Mouse (Mus musculus) left cerebral cortex, adult 8-10 months (tissue): Measurements from ENCODE around the gene Tac2. TPM values are rescaled to one million over a fixed set of nuclear protein-coding genes. Genes with fewer than 3 reads are reported as not detected.
A peak's percentile ranks its signal among the peaks of the same experiment; 100 is the strongest.

Source experiments
- DNase-seq, 2 experiments: peaks; one replicate each; pipeline ENCODE4 v3.0.0; 2022; ENCODE audit warnings: low spot score in 2 of 2
- total RNA-seq, 4 experiments: library from RNA; stranded (reverse); gene quantifications; 2 replicates each; pipeline ENCODE4 v1.2.4; 2022

Gene Tac2
- total RNA-seq, 4 experiments from 2014 or later = 13.0 to 20.5 (median 16.5) TPM

DNA sequence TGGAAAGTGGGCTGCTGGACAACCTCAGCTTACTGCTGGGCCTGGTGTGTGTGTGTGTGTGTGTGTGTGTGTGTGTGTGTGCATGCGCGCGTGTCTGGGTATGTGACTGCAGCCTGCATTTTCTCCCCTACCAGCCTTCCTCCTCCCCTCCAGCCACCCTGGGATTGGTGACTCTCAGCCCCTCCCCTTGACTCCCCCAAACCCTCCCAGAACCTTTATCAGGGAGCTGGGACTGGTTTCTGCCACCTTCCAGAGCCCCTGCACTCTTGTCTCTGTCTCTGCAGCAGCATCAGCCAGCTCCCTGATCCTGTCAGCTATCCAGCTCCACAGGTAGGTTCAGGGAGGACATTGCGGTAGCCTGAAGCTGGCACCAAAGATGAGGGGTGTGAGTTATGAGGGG is 858 bp downstream of the Tac2 start:
- no peak for DNase-seq

DNA sequence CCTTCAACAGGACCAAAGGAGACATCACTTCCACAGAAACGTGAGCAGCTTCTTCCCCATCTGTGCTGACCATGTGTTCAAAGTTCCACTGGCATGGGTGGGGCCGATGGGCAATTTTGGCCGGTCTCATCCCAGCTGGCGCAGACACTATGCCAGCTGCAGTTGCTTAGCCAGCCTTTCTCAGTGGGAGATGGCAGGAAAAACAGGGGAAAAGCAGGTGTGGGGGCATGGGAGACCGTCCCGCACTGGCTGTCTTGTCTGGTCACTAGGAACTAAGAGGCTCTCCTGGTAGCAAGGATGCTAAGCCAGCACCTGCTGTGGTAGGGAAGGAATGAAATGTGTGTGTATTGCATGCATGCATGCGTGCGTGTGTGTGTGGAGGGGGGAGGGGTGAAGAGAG is 4.2 kb downstream of the Tac2 start:
- no peak for DNase-seq

DNA sequence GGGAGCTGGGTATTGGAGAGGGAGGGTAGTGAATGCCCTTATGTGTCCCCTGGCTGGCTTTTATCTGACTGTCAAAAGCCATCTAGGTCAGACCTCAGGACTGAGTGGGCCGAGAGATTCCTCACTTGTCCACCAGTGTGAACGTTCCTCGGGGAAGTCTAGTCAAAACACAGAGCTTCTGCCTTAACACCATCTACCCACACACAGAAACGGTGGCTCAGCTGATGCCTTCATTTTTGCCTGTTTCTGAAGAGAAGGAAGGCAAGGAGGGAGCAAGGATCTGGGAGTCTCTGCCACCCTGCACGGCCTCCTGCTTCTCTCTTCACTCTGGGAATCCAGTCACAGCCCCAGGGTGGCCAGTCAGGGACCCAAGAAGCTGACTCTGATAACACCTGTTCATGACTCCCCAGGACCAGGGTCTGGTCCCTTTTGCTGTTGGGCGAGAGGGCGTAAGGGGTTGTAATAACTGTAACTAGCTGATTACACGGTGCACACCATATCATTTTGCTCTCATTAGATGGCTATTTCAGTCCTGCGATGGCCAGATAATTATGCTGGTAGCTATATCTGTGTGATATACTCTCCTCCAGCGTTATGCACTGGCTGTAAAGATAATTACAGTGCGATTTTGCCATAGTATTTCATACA is 6.1 kb downstream of the Tac2 start:
- no peak for DNase-seq

DNA sequence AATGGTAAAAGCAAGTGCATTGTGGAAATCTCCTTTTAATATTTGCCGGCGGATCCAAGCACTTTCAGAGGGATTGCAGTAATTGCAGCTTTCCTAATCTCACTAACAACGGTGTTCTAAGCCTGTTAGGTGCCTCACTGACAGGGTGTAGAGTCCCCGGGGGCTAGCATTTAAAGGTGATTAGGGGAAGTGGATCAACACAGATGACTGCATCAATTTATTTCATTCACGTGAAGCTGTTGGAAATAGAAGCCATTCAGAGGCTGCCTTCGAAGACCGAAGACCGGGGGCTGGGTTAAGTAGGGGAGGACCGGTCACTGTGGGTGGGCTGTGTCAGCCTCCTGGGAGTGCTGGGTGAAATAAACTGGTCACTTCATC is 6.6 kb downstream of the Tac2 start:
- no peak for DNase-seq

DNA sequence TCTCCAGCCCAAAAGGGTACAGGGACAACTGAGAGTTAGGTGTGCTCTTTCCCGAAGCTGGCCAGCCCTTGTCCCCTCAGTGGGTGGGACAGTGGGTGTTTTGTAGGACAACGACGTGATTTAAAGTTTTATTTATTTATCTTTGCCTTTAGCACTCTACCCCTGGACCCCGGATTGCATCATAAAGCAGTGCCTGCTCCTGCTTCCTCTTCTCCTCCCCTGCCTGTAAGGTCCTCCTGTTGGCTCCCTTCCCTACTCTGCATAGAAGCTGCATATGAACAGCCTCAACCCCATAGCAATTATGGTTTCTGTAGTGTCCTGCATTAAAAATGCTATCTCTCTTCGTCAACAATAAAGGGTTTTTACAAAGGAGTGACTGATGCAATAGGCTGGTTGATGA is 7.1 kb downstream of the Tac2 start:
- DNase-seq = no peak

DNA sequence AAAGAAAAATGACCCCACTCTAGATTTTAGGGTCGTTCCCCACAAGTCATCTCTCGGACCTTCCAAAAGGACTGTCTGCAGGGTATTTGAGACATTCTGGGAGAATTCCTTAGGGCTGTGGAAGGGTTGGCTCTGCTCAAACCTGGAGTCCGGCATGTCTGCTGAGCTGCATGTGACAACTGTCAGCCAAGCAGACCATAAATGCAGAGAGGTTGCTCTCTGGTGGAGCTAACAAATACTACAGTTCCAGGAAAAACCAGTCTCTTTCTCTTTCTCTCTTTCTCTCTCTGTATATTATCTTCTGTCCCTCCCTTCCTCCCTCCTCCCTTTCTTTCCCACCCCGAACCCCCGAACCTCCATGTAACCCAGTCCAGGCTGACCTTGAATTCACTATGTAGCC is 10.2 kb downstream of the Tac2 start:
- DNase-seq = no peak

DNA sequence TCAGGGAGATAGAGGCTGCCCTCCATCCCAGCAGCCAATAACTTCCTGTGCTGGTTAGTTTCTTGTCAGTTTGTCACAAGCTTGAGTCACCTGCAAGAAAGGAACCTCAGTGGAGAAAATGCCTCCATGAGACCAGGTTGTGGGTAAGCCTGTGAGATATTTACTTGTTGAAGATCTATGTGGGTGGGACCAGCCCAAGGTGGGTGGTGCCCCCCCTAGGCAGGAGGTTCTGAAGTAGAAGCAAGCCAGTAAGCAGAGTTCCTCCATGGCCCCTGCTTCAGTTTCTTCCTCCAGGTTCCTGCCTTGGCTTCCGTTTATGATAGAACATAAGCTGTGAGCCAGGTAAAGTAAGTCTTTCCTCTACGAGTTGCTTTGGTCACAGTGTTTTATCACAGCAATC is 12.0 kb downstream of the Tac2 start:
- no peak for DNase-seq

DNA sequence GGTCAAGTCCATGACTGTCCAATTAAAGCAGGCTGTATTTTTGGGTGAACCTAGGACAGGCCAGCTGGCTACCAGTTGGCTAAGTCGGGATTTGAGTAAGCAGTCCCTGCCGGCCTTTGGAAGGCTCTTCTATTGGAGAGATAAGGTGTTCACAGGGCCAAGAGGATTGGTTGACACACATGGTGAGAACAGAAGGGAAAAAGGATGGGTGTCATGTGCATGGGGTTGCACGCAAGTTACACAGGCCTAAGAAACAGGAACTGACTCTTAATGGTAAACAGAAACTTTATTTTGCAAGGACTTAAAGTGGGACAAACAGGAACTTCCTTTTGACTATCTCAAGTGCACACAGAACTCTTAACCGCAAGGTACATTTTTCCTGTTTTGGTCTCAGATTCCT is 12.6 kb downstream of the Tac2 start:
- no peak for DNase-seq

DNA sequence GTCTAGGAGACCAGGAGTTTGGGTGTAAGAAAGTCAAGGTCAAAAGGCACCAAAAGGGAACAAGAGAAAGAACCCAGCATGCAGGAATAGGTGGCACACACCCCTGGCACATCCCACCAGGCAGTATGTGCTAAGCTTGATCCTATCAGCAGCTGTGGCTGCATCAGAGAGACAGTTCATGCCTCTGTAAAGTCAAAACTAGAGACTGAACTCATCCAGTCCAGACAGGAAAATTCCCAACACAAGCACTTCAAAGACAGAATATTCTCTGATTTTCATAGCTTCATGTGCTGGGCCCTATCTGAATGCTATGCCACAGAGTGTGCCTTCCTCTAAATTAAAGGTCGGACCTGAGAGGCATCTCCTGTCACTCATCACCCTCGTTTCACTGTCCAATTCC is 13.3 kb downstream of the Tac2 start:
- no peak for DNase-seq

DNA sequence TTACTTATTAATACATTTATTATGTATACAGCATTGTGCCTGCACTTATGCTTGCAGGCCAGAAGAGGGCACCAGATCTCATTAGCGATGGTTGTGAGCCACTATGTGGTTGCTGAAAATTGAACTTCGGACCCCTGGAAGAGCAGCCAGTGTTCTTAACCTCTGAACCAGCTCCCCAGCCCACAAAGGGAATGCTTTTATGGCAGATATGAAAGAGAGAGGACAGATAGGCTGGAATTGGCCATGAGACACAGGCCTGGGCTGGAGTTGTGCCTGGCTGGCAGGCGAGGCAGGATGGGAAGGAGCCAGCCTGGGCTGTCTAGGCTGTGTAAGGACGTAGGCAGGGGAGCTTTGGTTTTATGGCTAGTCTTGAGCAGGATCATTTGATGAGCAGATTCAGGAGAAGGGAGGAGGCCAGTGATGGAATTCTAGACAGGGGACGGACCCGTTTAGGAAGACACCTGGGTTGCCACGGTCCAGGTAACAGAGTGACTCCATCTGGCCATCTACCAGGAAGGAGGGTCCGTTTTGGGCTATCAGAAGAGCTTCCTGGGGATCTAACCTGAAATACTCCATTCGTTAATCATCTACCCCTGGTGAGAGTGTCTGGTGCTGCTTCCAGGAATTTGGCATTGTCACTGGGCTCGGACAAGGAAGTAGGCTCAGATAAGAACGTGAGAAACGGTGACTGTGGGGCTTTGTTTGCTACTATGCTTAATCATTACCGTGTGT is 14.0 kb downstream of the Tac2 start:
- no peak for DNase-seq

DNA sequence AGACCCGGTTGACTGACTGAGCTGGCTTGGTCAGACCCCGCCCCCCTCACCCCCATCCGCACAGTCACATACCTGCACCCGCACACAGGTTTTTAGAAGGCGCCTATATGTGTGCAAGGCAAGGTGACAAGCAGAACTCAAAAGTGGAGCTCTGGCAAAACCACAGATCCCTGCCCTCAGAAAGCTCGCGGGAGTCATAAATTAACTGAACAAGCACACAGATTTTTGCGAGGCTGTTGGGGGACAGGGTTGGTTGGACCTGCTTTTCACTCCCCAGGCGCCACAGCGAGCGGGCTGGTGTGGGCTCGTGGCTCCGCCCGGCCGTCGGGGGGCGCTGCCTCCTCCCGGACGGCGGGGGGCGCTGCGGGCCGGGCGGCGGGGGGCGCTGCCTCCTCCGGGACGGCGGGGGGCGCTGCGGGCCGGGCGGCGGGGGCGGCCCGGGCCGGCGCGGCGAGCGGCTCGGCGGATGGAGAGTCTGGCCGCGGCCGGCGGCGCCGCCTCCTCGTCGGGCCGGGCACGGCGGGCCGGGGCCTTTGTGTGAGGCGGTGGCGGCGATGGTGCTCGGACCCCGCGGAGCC is 14.9 kb downstream of the Tac2 start, which contains the start of gene Zbtb39:
TSS of gene Zbtb39 (plus strand) at position 456 of the 578 bp plus-strand sequence.
- peak; percentile 37 to 47 for DNase-seq

DNA sequence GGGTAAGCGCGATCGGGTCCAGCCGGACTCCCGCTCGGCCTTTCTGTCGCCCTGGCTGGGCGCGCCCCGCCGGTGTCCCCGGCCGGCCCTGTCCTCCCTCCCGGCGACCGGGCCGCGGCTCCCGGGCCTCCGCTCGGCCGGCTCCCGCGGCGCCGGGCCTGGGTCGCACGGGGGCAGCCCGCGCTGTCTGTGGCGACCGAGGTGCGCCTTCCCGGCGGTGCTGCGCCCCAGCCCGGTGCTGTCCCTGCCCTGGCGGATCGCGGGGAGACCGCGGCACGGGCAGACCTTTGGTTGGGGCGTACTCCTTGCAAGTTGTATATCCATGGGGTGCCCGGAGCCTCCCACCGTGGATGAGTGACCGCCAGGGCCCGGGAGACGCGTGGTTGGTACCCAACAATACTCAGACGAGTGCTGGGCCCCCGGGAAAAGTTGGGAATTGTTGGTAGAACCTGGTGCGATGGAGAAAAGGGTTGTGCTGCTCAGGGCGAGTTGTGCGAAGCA is 15.4 kb downstream of the Tac2 start:
- no peak for DNase-seq

DNA sequence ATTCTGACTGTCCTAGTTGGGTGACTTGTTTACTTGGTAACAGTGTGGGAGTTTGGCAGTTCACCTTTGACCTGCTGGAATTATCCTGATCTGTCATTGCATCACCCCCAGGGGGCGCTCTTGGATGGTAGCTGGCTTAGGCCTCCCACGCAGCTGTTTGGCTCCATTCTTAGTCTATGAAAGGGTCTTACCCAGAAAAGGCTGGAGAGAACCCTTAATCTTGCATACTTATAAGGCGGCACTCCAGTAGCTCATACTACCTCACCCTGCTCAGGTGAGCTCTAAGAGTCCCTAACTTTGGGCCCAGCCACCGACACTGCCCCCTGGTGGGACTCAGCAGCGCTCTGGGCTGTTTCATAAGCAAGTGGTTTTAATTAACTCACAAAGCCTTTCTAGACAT is 20.4 kb downstream of the Tac2 start:
- DNase-seq = no peak

DNA sequence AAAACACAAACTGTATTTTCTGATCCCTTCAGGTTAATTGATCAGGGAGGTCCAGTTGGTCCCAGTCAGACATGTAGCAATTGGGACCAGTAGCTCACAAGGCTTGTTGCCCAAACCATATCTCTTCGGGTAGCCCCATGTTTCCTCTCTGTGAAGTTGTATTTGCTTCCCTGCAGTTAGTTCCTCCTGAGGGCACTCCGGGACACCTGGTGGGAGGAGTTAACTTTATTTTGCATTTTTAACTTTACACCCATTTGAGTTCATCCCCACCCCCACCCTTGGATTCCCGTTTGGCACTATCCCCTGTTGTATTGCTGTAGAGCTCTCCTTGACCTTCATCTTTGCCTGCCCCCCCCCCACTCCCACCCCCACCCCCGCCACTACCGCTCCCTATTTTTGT is 21.6 kb downstream of the Tac2 start:
- no peak for DNase-seq

DNA sequence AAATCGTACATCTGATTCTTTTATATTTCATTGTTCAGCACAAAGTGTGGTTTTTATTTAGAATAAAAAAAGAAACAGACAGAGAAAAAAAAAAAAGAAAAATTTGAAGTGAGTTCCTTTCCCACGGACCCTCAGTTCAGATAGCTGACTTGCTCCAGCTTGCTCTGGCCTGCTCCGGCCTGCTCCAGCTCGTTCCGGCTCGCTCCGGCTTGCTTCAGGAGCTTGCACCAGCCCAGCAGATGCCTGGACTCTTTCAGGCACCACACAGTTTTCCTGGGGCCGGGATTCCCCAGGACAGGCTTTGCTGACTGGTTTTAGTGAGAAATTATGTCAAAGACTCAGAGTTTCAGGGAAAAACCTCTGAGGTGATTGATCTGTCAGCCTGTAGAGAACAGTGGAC is 23.0 kb downstream of the Tac2 start:
- DNase-seq = no peak

DNA sequence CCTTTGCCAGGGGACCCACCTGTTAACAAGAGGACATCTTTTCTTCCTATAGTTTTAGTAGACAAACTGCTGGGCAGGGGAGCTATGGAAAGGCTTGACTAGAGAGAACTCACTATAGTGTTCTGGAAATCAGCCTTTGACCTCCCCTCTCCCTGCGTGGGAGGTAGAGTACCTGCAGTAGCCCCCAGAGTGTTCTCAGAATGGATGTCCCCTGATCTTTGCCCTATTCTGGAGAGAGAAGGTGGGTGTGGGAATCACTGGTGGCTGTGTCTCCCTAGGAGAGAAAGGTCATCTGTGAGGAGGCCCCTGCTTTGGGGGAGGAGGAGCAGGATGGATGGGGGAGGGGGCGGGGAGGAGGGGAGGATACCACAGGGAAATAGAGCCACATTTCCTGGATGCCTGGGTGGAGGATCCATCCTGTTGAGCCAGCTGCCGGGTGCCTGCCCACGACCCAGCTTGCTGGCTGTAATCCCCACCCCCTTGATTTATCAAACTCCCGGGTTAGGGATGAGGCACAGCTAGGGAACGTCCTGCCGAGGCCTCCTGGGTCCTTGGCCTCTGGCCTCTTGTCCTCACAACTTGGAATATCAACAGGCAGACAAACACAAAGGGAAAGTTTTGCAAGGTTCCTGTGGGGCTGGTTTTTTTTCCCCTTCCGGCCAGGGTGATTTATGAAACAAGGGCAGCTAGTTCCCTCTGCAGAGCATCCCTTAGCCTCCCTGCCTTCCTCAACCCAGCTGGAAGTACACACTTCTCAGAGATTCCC is 24.8 kb downstream of the Tac2 start:
- no peak for DNase-seq

DNA sequence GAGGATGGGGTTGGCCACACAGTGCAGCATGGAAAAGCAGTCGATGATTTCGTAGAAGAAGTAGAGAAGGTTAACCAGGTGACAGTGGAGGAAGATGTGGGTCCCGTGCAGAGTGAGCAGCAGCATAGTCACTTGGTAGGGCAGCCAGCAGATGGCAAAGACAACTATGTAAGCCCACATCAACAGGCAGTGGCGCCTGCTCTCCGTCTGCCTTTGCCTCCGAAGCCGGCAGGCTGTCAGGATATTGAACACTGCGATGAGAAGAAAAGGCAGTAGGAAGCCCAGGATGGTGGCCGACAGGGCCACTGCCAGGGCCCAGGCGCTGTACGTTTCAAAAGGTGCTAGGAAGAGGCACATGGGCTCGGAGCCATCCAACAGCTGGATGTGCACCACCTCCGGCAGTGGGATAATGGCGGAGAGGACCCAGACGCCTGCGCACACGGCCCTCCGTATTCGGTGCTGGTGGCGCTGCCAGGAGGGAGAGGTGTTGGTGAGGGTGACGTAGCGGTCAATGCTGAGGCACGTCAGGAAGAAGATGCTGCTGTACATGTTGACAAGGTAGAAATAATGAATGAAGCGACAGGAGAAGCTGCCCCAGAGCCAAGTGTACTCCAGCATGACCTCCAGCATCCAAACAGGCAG is 26.0 kb downstream of the Tac2 start:
- no peak for DNase-seq

DNA sequence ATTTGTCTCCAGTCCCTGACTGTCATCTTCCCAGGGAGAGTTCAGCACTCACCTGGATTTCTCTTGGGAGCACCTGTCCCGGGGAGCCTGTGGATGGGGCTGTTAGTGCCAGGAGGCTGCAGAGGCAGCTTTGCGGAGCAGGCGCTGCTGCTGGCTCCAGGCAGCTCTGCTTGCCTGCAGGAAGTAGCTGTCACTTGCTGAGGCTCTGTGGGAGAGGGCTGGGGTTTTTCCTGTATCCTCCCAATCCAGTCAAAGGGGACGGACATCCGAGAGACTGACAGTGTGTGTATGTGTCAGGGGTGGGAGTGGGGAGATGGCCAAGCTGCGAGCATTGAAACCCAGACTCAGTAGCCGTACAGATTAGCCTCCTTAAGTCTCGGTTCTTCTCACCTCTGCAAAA is 27.3 kb downstream of the Tac2 start, which contains the start of gene Gpr182:
TSS of gene Gpr182 (minus strand) at position 185 of the 400 bp plus-strand sequence.
- no peak for DNase-seq

DNA sequence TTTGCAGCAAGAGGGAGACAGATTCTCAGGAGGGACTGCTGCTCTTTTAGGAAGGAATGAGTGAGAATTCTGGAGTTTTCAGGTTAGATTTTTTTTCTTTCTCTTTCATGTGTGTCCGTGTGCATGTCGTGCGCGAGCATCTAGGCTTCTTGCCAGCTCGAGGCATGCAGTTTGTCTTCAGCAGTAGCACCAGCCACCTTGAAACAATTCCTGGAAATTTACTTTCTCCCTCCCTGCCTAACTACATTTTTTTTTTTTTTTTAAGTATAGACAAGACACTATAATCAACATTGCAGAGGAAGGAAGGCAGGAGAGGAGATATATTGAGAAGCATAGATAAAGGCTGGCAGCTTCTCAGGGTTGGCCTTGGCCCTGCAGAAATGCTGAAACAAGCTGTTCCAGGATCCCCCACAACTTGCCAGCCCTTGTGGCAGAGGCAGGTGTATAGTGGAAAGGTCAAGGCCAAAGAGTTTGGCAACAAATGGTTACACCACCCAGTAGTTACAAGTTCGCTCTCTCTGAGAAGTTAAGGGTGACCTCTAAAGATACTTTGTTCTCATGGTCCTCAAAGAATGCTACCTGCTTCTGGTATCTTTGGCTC is 30.4 kb downstream of the Tac2 start:
- DNase-seq = no peak

DNA sequence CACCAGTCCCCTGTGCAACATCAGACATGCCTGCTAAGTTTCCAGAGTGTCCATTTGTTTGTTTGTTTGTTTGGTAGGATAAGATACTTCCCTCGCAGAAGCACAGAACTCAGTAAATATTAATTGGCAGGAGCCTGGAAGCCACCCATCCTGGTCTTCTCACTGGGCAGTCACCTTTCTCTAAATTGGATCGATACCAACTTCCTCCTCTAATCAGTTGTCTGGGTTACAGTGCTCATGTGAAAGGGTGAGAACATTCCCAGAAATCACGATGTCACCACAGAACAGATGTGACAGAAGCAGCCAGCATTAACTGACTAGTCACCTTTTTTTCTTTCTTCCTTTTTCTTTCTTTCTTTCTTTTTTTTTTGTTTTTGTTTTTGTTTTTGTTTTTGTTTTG is 31.0 kb downstream of the Tac2 start:
- DNase-seq = no peak
